Mouse (Mus musculus) cerebellum, postnatal 36 days (tissue): ENCODE data around the gene Gm16181.

Source experiments
- DNase-seq, 2 experiments: peaks; one replicate each; pipeline ENCODE4 v3.0.0; 2021 to 2022; ENCODE audit warnings: mixed read lengths in 2 of 2

Gene Gm16181

GRCm38 (mm10) chr17:35233114-35233980, 12.7 kb downstream of the Gm16181 start, which contains the start of gene Atp6v1g2:
Gene Atp6v1g2 (plus strand): TSS chr17:35233660.
- no peak for DNase-seq

DNA sequence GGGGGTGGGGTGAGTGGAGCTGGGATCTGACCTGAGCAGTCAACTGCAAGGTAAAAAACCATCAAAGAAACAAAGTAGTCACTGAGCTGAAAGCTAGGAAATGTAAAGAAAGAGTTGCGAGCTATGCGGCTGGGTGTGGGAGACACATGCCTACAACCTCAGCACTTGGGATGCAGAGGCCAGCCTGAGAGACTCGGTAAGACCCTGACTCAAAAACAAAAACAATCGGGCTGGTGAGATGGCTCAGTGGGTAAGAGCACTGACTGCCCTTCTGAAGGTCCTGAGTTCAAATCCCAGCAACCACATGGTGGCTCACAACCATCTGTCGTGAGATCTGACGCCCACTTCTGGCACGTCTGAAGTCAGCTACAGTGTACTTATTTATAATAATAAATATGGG, 13.5 kb downstream of the Gm16181 start:
- peak in 1 of 2 experiments; percentile 2 for DNase-seq

DNA sequence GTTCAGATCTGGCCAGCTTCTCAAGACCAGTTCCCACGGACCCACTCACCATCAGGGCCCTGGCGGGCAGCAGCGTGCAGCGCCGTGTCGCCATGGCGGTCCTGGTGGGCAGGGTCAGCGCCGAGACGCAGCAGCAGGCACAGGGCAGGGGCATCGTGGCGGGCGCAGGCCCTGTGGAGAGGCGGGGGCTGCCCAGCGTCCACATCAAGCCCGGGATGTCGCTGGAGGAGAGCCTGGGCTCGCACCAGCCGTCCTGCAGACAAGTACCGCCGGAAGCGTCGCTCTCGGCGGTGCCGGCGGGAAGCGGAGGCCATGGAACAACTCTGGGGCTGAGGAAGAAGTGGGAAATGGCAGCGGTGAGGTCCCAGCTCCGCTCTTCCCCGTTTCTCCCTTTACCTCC, 14.3 kb downstream of the Gm16181 start:
- DNase-seq = peak in 1 of 2 experiments; percentile 32

- DNase-seq = peak; percentile 88 to 90
Measured at GRCm38 (mm10) chr17:35235614-35236389, 15.2 kb downstream of the Gm16181 start, which contains the start of gene Nfkbil1. Gene Nfkbil1 (minus strand): TSS chr17:35235792.

DNA sequence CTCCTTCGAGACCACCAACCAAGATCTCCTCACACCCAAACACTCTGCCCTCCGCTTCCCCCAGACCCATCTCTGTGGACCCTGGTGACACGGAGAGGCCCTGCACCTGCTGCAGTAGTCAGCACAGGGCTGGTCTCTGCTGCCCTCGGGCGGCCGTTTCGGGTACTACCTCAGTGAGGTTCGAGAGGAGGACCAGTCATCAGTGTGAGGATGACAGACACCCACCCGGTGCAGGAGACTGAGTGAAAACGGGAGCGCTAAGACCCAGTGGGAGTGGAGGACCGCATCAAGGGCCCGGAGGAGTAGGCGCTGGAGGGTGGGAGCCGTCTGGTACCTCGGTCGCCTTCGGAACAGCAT, 15.7 kb downstream of the Gm16181 start:
- DNase-seq = peak; percentile 100

- peak; percentile 41 to 55 for DNase-seq
Measured at GRCm38 (mm10) chr17:35236996-35237395, 16.4 kb downstream of the Gm16181 start.

- peak in 1 of 2 experiments; percentile 11 for DNase-seq
Measured at GRCm38 (mm10) chr17:35237504-35237903, 16.9 kb downstream of the Gm16181 start.

DNA sequence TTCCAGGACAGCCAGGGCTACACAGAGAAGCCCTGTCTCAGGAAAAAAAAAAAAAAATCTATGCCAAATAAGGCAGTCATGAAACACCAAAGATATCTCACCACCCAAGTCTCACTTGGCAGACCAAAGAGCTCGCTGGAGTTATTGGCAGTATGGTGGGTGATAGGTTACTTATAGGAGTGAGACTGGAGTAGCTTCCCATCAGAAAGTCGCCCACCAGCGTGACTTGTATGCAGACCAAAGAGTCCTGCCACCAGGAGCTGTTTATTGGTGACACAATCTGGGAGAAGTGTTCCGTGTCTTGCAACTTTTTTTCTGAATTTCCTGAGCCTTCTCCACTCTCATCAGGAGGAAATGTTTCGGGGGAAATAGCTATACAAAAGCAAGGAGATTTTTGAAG, 19.1 kb downstream of the Gm16181 start:
- peak in 1 of 2 experiments; percentile 8 for DNase-seq

- no peak for DNase-seq
Measured at GRCm38 (mm10) chr17:35240384-35241304, 20.0 kb downstream of the Gm16181 start.

GRCm38 (mm10) chr17:35241305-35242014, 20.8 kb downstream of the Gm16181 start, which contains the start of gene Ddx39b:
Gene Ddx39b (plus strand): TSS chr17:35241746.
- DNase-seq = peak; percentile 95 to 96

- peak in 1 of 2 experiments; percentile 35 for DNase-seq
Measured at GRCm38 (mm10) chr17:35242015-35242941, 21.6 kb downstream of the Gm16181 start.

GRCm38 (mm10) chr17:35243086-35243485, 22.5 kb downstream of the Gm16181 start:
- DNase-seq = peak; percentile 66 to 68

DNA sequence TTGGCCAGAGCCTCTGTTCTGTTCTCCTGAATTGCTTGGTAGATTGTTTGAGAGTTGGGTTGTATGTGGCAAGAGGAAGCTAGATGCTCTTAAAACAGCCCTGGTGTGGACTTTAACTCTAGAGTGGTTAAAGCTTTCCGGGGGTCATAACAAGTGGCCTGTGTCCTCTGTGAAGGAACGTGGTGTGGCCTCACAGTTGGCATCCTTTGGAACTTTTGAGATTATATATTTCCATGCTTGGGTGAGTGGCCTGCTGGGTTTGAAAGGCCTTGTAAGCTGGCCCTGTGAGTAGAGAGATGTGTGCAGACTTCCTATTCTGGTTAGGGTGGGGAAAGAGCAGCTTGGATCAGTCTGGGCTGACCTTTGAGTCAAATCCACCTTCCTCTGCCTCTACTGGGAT, 24.4 kb downstream of the Gm16181 start:
- no peak for DNase-seq

DNA sequence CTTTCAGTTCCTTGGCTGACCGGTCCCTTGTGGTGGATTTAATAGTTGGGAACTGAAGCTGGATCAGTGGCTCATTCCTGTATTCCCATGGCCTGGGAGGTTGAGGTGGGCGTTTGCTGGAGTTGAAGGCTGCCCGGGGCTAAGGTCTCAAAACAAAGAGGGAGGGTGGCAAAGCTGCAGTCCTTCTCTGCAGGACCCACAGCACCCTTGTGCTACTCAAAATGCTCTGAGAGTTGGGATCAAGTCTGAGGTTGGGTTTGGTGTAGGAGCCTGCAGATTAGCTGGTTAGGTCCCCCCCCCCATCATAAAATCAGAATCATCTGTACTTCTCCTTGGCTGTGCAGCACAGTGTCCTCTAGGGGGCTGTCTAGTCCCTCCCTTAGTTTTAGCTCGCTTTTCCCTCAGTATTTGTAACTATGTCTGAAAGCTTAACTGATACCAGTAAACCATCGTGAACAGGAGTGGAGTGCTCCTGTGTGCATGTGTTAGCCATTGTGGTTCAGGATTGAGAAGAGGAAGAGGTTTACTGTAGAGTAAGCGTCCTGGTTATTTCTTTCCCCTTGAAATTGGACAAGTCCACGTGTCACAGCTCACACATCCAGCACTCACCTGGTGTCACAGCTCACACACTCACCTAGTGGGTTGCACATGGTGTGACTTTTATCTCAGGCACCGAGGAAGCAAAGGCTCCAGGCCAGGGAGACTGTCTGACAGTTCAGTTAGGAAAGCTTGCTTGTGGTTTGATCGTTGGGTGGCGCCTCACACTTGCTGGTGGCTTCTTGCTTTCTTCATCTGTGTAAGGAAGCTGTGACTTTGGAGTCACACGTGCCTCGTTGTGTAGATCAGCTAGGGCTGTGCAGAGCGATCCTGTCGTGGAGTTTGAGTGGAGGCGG, 25.3 kb downstream of the Gm16181 start:
- DNase-seq = peak in 1 of 2 experiments; percentile 15

DNA sequence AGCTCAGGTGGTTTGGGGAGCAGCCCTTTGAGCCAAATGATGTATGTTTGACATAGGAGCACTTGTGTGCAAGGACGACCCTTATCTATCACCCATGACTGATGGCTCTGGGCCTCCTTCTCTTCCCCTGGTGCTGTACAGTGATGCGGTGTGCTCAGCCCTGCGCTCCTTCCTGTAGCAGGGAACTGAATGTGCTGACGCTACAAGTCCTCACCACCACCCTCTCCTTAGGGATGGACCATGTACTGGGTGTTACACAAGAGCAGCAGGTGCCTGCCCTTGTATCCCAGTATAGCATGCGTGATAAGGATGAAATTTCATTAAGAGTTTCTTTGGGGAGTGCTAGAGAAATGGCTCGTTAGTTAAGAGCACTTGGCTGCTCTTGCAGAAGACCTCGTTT, 26.5 kb downstream of the Gm16181 start:
- DNase-seq = no peak

GRCm38 (mm10) chr17:35248986-35249385, 28.4 kb downstream of the Gm16181 start:
- DNase-seq = peak in 1 of 2 experiments; percentile 3

GRCm38 (mm10) chr17:35249451-35250197, 29.0 kb downstream of the Gm16181 start:
- DNase-seq = peak in 1 of 2 experiments; percentile 4

GRCm38 (mm10) chr17:35250348-35251120, 29.9 kb downstream of the Gm16181 start:
- DNase-seq = peak in 1 of 2 experiments; percentile 4
